Mouse (Mus musculus) bone marrow, adult 2 months (tissue): ENCODE measurements around the gene Gm6217. TPM values are rescaled to one million over a fixed set of nuclear protein-coding genes. Genes with fewer than 3 reads are reported as not detected.
"Not testable (repeated sequence)": the region's sequence is repeated elsewhere in the genome, so short reads cannot be mapped to it uniquely, and the experiment has no call there.

Source experiments
- H3K27ac ChIP-seq: fragments of 200-500 bp; 2 replicates; pipeline ENCODE4 v1.5.1; 2012; ENCODE audit warnings: low read depth, mild to moderate bottlenecking, control low read depth, inconsistent platforms, low read length; ENCODE audit not compliant: control insufficient read depth, poor library complexity, insufficient read depth
- H3K4me1 ChIP-seq: fragments of 200-500 bp; 2 replicates; pipeline ENCODE4 v1.6.1; 2011; ENCODE audit warnings: low read length; ENCODE audit not compliant: control insufficient read depth, insufficient read depth
- H3K4me3 ChIP-seq: fragments of 200-500 bp; replicated peaks from 2 replicates; pipeline ENCODE3; 2011; ENCODE audit warnings: mild to moderate bottlenecking, low read depth, low read length, control low read depth; ENCODE audit not compliant: control insufficient read depth
- CTCF ChIP-seq: fragments of 200-500 bp; IDR thresholded peaks from 2 replicates; pipeline ENCODE4 v1.5.1; 2011; ENCODE audit warnings: low read length, control low read depth; ENCODE audit not compliant: control insufficient read depth, insufficient read depth
- POLR2A ChIP-seq: fragments of 200-500 bp; IDR thresholded peaks from 2 replicates; pipeline ENCODE4 v1.6.1; 2011; ENCODE audit warnings: low read depth, mild to moderate bottlenecking, control low read depth, low read length, borderline replicate concordance; ENCODE audit not compliant: control insufficient read depth
- WGBS: fragments of 180-500 bp; shearing (Covaris S2); methylation state at CpG from one replicate; pipeline ENCODE4 v1.1.7; 2018; 5-methylcytosine and 5-hydroxymethylcytosine counted together
- polyA plus RNA-seq: library from polyadenylated mRNA; stranded (reverse); fragments of >200 nt; gene quantifications from 2 replicates; pipeline ENCODE4 v1.2.4, GENCODE M21; 2011; ENCODE audit warnings: low replicate concordance; ENCODE audit not compliant: missing spikeins, insufficient read depth, insufficient read length

The Gm6217 gene
- not detected in 2 replicates for polyA plus RNA-seq

DNA sequence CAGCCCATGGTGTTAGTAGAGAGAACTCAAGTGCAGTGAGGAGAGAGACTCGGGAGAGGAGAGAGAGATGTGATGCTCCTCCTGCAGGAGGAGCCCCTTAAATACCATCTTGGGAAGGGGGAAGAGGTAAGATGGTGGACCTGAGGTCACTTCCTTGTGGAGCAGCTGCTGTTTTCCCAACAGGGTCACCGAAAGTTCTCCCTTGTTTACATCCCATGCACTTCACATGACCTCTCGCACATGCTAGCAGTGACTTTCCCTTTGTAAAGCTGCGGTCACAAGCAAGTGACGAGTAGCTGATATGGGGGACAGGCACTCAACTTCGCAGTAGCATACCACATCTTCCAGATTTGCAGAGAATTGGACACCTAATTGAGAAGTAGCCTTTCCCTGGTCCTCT is at the start of gene Gm6217:
Gm6217 (minus strand) TSS at position 74 of the 400 bp plus-strand sequence.
- WGBS: no CpG with 5 or more reads among the region's 6 CpGs
- not testable (repeated sequence) for H3K27ac ChIP-seq, H3K4me1 ChIP-seq, H3K4me3 ChIP-seq

DNA sequence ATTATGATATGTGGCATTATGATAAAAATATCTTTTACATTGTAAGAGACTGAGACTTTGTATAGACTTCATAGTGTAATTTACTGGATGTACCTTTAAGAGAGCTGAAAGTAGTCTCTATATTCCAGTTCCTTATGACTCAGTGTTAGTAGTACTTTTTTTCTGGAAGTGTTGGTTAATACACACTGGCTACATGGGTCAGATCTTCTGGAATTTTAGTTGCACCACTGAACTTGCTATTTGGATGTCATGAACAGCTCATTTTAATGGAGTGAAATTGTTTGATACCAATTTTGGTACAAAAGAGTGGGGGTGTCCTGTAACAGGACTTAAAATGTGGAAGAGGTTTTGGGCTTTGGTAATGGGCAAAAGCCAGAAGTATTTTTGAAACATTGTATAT is 46.6 kb upstream of the Gm6217 start:
- no peak overlapping the region for H3K27ac ChIP-seq
- TF ChIP-seq CTCF (no peak), POLR2A (no peak)
- no peak overlapping the region for H3K4me3 ChIP-seq
- H3K4me1 ChIP-seq: no peaks in the 10 kb centered on the region

DNA sequence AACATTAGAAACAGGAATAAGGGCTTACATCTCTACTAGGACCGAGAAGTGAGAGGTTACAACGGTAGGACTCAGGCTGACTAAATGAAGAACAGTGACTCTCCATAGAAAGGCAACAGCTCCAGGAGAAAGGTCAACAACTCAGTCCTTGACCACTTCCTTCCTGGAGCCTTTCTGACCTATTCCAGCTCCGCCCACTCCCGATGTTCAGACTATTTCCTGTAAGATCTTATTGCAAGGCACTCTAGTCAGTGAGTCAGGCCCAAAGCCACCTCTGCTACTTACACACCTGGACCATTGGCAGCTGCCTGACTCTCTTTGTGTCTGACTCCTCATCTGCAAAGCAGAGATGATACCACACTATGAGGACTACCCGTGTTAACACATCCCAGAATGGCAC is 44.6 kb upstream of the Gm6217 start:
- 39% methylated on average over 5 of the region's 5 CpGs for WGBS
- no peak overlapping the region for H3K4me3 ChIP-seq
- no peak overlapping the region for H3K27ac ChIP-seq
- no peak for TF ChIP-seq CTCF
- no peak for TF ChIP-seq POLR2A
- H3K4me1 ChIP-seq: no peaks in the 10 kb centered on the region

DNA sequence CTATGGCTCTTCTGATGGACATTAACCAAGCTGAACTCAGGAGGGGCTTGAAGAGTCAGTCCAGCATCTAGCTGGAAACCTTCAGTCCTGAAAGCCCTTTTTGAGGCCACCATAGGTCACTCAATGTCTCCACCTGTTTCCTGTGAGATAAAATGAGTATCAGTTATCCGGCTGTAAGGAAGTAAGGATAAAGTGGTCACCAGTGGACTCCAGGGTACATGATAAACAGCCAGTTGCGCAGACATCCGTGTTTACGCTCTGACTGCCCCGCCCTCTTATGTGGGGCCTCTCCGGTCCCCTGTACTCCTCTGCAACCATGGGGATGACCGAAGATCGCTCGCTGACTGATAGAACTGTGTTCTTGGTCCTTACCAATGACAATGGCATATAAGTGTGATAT is 43.1 kb upstream of the Gm6217 start:
- H3K27ac ChIP-seq: no peak overlapping the region

DNA sequence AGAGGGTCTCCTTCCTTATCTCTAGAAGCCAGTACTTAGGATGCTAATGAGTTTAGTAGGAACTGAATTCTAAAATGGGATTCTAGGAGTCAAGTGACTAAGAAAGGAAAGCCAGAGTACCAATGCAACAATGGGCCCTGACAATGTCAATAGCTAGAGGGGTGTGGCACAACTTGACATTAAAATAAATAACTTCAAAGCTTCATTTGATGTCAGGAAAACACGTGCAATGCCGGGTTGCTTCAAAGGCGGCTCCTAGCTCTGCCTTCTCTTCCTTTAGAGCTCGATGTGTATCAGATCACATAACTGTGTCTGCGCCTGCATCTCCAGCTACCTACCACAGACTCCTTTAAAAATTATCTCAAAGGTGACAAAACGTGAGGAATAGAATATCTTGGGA is 42.7 kb upstream of the Gm6217 start:
- Histone ChIP-seq H3K27ac (no peak overlapping the region), H3K4me1 (no peaks in the 10 kb centered on the region), H3K4me3 (no peak overlapping the region)
- TF ChIP-seq POLR2A (no peak), CTCF (no peak)
- WGBS: 48% methylated on average over 6 of the region's 6 CpGs

More for the DNA sequence above, 43.1 kb upstream of the Gm6217 start:
- no peaks in the 10 kb centered on the region for H3K4me1 ChIP-seq
- TF ChIP-seq CTCF: no peak
- TF ChIP-seq POLR2A: no peak
- no peak overlapping the region for H3K4me3 ChIP-seq
- 52% methylated on average over 9 of the region's 9 CpGs for WGBS

DNA sequence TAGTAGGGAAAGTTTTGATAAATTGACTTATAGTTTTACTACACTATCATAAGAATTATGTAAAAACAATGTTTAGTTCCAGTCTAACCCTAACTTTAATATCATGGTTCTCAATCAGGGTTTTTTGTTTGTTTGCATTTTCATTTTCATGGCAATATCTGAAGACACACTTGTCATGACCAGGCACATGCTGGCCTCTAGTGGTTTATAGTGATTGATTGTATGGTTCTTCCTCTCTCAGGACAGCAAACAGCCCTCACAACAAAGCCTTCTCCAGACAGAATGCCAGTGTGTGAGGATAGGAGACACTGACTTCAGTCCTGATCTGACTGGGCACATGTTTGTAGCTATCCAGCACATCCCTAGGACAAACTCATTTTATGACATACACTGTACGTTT is 42.0 kb upstream of the Gm6217 start:
- TF ChIP-seq POLR2A (no peak), CTCF (no peak)
- Histone ChIP-seq H3K27ac (no peak overlapping the region), H3K4me3 (no peak overlapping the region), H3K4me1 (no peaks in the 10 kb centered on the region)
- 73% methylated on average over 1 of the region's 1 CpGs for WGBS

DNA sequence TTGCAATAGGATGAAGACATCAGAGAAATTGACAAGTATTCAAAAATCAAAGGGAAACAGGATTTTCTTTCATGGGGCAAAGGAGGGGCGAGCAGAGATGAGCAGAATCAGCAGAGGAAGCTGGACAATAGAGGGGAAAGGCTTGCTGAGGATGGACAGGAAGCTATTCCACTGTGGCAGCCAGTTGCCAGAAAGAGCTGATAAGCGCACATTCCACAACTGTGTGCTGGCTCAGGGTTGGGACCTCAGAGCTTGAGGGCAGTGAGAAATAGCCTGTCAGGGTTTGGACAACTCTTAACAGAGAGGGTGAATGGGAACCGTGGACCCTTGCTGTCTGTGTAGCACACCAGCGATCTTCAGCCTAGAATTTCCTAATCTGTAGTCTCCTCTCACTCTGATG is 40.8 kb upstream of the Gm6217 start:
- TF ChIP-seq CTCF (no peak), POLR2A (no peak)
- Histone ChIP-seq H3K4me1 (no peaks in the 10 kb centered on the region), H3K27ac (no peak overlapping the region), H3K4me3 (no peak overlapping the region)
- 50% methylated on average over 4 of the region's 4 CpGs for WGBS

DNA sequence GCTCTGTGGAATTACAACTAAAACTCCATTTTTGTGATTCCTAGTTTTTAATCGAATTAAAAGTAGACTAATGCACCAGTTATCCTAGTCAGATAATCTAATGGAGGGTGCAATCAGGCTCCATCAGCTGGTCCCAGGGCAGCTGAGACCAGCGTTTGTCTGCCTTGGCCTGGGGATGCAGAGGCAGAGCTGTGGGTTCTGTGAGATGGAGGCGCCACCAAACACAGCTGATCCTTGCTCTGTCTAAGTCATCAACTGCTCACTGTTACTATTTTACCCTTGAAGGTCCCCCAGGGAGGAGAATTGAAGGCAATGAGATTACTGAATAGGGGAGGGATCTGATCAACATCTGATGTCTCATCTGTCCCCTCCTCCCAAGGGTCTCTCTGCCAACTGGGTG is 35.2 kb upstream of the Gm6217 start:
- Histone ChIP-seq H3K4me1 (no peaks in the 10 kb centered on the region), H3K27ac (no peak overlapping the region), H3K4me3 (no peak overlapping the region)
- TF ChIP-seq POLR2A (no peak), CTCF (no peak)
- whole genome bisulfite sequencing: 71% methylated on average over 3 of the region's 3 CpGs

DNA sequence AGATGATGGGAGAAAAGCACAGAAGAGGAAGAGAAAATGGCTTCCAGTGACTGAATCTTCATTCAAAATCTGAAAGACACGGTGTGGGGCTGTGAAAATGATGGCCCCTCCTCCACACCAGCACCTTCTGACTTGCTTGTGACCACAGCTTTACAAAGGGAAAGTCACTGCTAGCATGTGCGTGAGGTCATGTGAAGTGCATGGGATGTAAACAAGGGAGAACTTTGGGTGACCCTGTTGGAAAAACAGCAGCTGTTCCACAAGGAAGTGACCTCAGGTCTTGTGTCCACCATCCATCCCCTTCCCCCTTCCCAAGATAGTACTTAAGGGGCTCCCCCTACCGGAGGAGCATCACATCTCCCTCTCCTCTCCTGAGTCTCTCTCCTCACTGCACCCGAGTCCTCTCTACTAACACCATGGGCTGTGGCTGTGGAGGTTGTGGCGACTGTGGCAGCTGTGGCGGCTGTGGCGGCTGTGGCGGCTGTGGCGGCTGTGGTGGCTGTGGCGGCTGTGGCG is 28.7 kb upstream of the Gm6217 start, which contains the start of gene Gm47955:
Gm47955 (plus strand) TSS at position 417 of the 516 bp plus-strand sequence.
- Histone ChIP-seq H3K4me3 (no peak within 1 kb of the TSS), H3K4me1 (no peaks in the 10 kb centered on the region), H3K27ac (no peak within 1 kb of the TSS)
- TF ChIP-seq CTCF (no peak), POLR2A (no peak)
- WGBS: 86% methylated on average over 11 of the region's 11 CpGs

DNA sequence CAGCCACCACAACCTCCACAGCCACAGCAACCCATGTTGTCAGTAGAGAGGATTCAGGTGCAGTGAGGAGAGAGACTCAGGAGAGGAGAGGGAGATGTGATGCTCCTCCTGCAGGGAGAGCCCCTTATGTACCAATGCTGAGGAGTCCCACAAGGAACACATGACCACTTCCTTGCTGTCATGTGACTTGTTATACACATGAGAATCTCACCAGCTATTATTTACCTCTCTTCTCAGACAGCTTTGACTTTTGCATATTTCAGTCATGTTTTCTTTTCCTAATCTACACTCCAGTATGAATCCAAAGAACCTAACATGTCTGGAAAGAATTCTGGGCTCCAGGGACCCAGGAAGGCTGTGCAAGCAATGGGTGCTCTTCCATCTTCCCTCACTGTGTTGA is 24.7 kb upstream of the Gm6217 start, which contains the start of gene Gm7544:
Gm7544 (minus strand) TSS at position 101 of the 400 bp plus-strand sequence.
- H3K4me3 ChIP-seq, H3K27ac ChIP-seq, H3K4me1 ChIP-seq: not testable (repeated sequence)
